Mouse (Mus musculus) spleen, adult 2 months (tissue): Measurements from ENCODE around the gene Slc5a5.

Experiments used
- CTCF ChIP-seq: fragments of 200-500 bp; IDR thresholded peaks from 2 replicates; pipeline ENCODE4 v1.5.1; 2011; ENCODE audit warnings: mild to moderate bottlenecking, inconsistent platforms; ENCODE audit not compliant: insufficient read depth, insufficient read length, insufficient replicate concordance; ENCODE audit errors: extremely low read depth
- POLR2A ChIP-seq: fragments of 200-500 bp; IDR thresholded peaks from 2 replicates; pipeline ENCODE4 v1.6.1; 2011; ENCODE audit warnings: low read depth, low read length, inconsistent platforms

- TF ChIP-seq CTCF (no peak), POLR2A (no peak)
Measured at GRCm38 (mm10) chr8:70834071-70834470, 58.5 kb downstream of the Slc5a5 start.
